Mouse (Mus musculus): Measurements from ENCODE around the gene Zfpl1. TPM values are rescaled to one million over a fixed set of nuclear protein-coding genes. Genes with fewer than 3 reads are reported as not detected.
A peak's percentile ranks its signal among the peaks of the same experiment; 100 is the strongest.

Zfpl1 gene
- polyA plus RNA-seq, 1 experiment from 2014 or later = 56.2 TPM

- Histone ChIP-seq H3K27me3 (ENCODE audit: control insufficient read depth, insufficient read depth, low read length) (no peaks in the 10 kb centered on the region), H3K9me3 (replicated peaks; ENCODE audit: control insufficient read depth, low read length) (no peaks in the 10 kb centered on the region), H3K27ac (ENCODE audit: low read depth, low read length) (no peak within 1 kb of the TSS; the same call in 1 of the 2 replicates), H3K4me2 (no peak within 1 kb of the TSS; the same call in 1 of the 2 replicates), H3K9ac (ENCODE audit: low read depth, low read length) (0 out of 2 replicates have a peak within 1 kb of the TSS, but pooled peaks have one; percentile 22), H3K4me3 (ENCODE audit: low read depth, low read length) (no peak within 1 kb of the TSS), H3K4me1 (ENCODE audit: control insufficient read depth, insufficient read depth, low read length) (no peaks in the 10 kb centered on the region), H3K36me3 (ENCODE audit: control insufficient read depth, insufficient read depth, low read length) (no peaks in the 10 kb centered on the region)
- no peak for ATAC-seq (replicated peaks; ENCODE audit: insufficient number of reproducible peaks, low FRiP score, low TSS enrichment)
- WGBS (ENCODE audit: insufficient replicate concordance) = 80% methylated on average over 7 of the region's 7 CpGs
Observed at GRCm38 (mm10) chr19:6105586-6105985, 20.8 kb upstream of the Zfpl1 start, which contains the start of gene Naaladl1. Gene Naaladl1 (plus strand): TSS chr19:6105782.

GRCm38 (mm10) chr19:6104476-6104875, 19.7 kb upstream of the Zfpl1 start:
- Histone ChIP-seq H3K27ac (ENCODE audit: low read depth, low read length) (no peak overlapping the region), H3K9ac (ENCODE audit: low read depth, low read length) (0 out of 2 replicates have a peak overlapping the region, but pooled peaks have one; percentile 22), H3K36me3 (ENCODE audit: control insufficient read depth, insufficient read depth, low read length) (no peaks in the 10 kb centered on the region), H3K4me3 (ENCODE audit: low read depth, low read length) (no peak overlapping the region), H3K9me3 (replicated peaks; ENCODE audit: control insufficient read depth, low read length) (no peaks in the 10 kb centered on the region), H3K27me3 (ENCODE audit: control insufficient read depth, insufficient read depth, low read length) (no peaks in the 10 kb centered on the region), H3K4me2 (no peak overlapping the region), H3K4me1 (ENCODE audit: control insufficient read depth, insufficient read depth, low read length) (no peaks in the 10 kb centered on the region)
- no peak for ATAC-seq (replicated peaks; ENCODE audit: insufficient number of reproducible peaks, low FRiP score, low TSS enrichment)
- WGBS (ENCODE audit: insufficient replicate concordance) = 58% methylated on average over 4 of the region's 4 CpGs

- Histone ChIP-seq H3K27me3 (ENCODE audit: control insufficient read depth, insufficient read depth, low read length) (no peaks in the 10 kb centered on the region), H3K27ac (ENCODE audit: low read depth, low read length) (no peak overlapping the region), H3K4me2 (no peak overlapping the region), H3K9me3 (replicated peaks; ENCODE audit: control insufficient read depth, low read length) (no peaks in the 10 kb centered on the region), H3K36me3 (ENCODE audit: control insufficient read depth, insufficient read depth, low read length) (no peaks in the 10 kb centered on the region), H3K4me3 (ENCODE audit: low read depth, low read length) (no peak overlapping the region), H3K4me1 (ENCODE audit: control insufficient read depth, insufficient read depth, low read length) (no peaks in the 10 kb centered on the region), H3K9ac (ENCODE audit: low read depth, low read length) (no peak overlapping the region)
- ATAC-seq (replicated peaks; ENCODE audit: insufficient number of reproducible peaks, low FRiP score, low TSS enrichment) = no peak
- 70% methylated on average over 6 of the region's 6 CpGs for WGBS (ENCODE audit: insufficient replicate concordance)
Observed at GRCm38 (mm10) chr19:6102169-6102853, 17.6 kb upstream of the Zfpl1 start.

- H3K27ac ChIP-seq (ENCODE audit: low read depth, low read length) = no peak overlapping the region
- no peak overlapping the region for H3K4me3 ChIP-seq (ENCODE audit: low read depth, low read length)
- 76% methylated on average over 6 of the region's 6 CpGs for WGBS (ENCODE audit: insufficient replicate concordance)
- no peaks in the 10 kb centered on the region for H3K27me3 ChIP-seq (ENCODE audit: control insufficient read depth, insufficient read depth, low read length)
- ATAC-seq (replicated peaks; ENCODE audit: insufficient number of reproducible peaks, low FRiP score, low TSS enrichment) = no peak
- no peak overlapping the region for H3K4me2 ChIP-seq
- H3K9ac ChIP-seq (ENCODE audit: low read depth, low read length) = no peak overlapping the region
- H3K4me1 ChIP-seq (ENCODE audit: control insufficient read depth, insufficient read depth, low read length) = no peaks in the 10 kb centered on the region
- H3K36me3 ChIP-seq (ENCODE audit: control insufficient read depth, insufficient read depth, low read length) = no peaks in the 10 kb centered on the region
- no peaks in the 10 kb centered on the region for H3K9me3 ChIP-seq (replicated peaks; ENCODE audit: control insufficient read depth, low read length)
Observed at GRCm38 (mm10) chr19:6101186-6101585, 16.4 kb upstream of the Zfpl1 start.

- Histone ChIP-seq H3K36me3 (ENCODE audit: control insufficient read depth, insufficient read depth, low read length) (peaks cover 5% of the 10 kb centered on the region; the same call in 1 of the 2 replicates), H3K4me3 (ENCODE audit: low read depth, low read length) (no peak overlapping the region), H3K9ac (ENCODE audit: low read depth, low read length) (no peak overlapping the region), H3K27me3 (ENCODE audit: control insufficient read depth, insufficient read depth, low read length) (no peaks in the 10 kb centered on the region), H3K4me2 (no peak overlapping the region), H3K4me1 (ENCODE audit: control insufficient read depth, insufficient read depth, low read length) (no peaks in the 10 kb centered on the region), H3K9me3 (replicated peaks; ENCODE audit: control insufficient read depth, low read length) (no peaks in the 10 kb centered on the region), H3K27ac (ENCODE audit: low read depth, low read length) (no peak overlapping the region)
- WGBS (ENCODE audit: insufficient replicate concordance) = 81% methylated on average over 3 of the region's 3 CpGs
- ATAC-seq (replicated peaks; ENCODE audit: insufficient number of reproducible peaks, low FRiP score, low TSS enrichment) = no peak
Observed at GRCm38 (mm10) chr19:6097847-6098246, 13.1 kb upstream of the Zfpl1 start.

GRCm38 (mm10) chr19:6094119-6094518, 9.4 kb upstream of the Zfpl1 start, which contains the start of gene AC131692.1:
Gene AC131692.1 (plus strand): TSS chr19:6094419.
- ATAC-seq (replicated peaks; ENCODE audit: insufficient number of reproducible peaks, low FRiP score, low TSS enrichment) = no peak
- no peaks in the 10 kb centered on the region for H3K4me1 ChIP-seq (ENCODE audit: control insufficient read depth, insufficient read depth, low read length)
- no peak within 1 kb of the TSS for H3K4me2 ChIP-seq
- H3K36me3 ChIP-seq (ENCODE audit: control insufficient read depth, insufficient read depth, low read length) = peaks cover 19% of the 10 kb centered on the region
- 91% methylated on average over 7 of the region's 7 CpGs for WGBS (ENCODE audit: insufficient replicate concordance)
- H3K9ac ChIP-seq (ENCODE audit: low read depth, low read length) = no peak within 1 kb of the TSS
- H3K27me3 ChIP-seq (ENCODE audit: control insufficient read depth, insufficient read depth, low read length) = no peaks in the 10 kb centered on the region
- no peak within 1 kb of the TSS for H3K4me3 ChIP-seq (ENCODE audit: low read depth, low read length)
- H3K27ac ChIP-seq (ENCODE audit: low read depth, low read length) = no peak within 1 kb of the TSS
- no peaks in the 10 kb centered on the region for H3K9me3 ChIP-seq (replicated peaks; ENCODE audit: control insufficient read depth, low read length)

- no peak overlapping the region for H3K4me2 ChIP-seq
- WGBS (ENCODE audit: insufficient replicate concordance) = 94% methylated on average over 13 of the region's 13 CpGs
- H3K4me3 ChIP-seq (ENCODE audit: low read depth, low read length) = no peak overlapping the region
- no peak overlapping the region for H3K27ac ChIP-seq (ENCODE audit: low read depth, low read length)
- H3K9ac ChIP-seq (ENCODE audit: low read depth, low read length) = no peak overlapping the region
- no peaks in the 10 kb centered on the region for H3K9me3 ChIP-seq (replicated peaks; ENCODE audit: control insufficient read depth, low read length)
- peaks cover 7% of the 10 kb centered on the region for H3K4me1 ChIP-seq (ENCODE audit: control insufficient read depth, insufficient read depth, low read length)
- no peak for ATAC-seq (replicated peaks; ENCODE audit: insufficient number of reproducible peaks, low FRiP score, low TSS enrichment)
- H3K36me3 ChIP-seq (ENCODE audit: control insufficient read depth, insufficient read depth, low read length) = peaks cover 23% of the 10 kb centered on the region
- no peaks in the 10 kb centered on the region for H3K27me3 ChIP-seq (ENCODE audit: control insufficient read depth, insufficient read depth, low read length)
Observed at GRCm38 (mm10) chr19:6088841-6089240, 4.1 kb upstream of the Zfpl1 start.

- peaks cover 23% of the 10 kb centered on the region for H3K36me3 ChIP-seq (ENCODE audit: control insufficient read depth, insufficient read depth, low read length)
- H3K4me2 ChIP-seq = peak overlapping the region; percentile 94
- peak; percentile 69 for ATAC-seq (replicated peaks; ENCODE audit: insufficient number of reproducible peaks, low FRiP score, low TSS enrichment)
- peak overlapping the region; percentile 92 for H3K4me3 ChIP-seq (ENCODE audit: low read depth, low read length)
- peak overlapping the region; percentile 78 for H3K9ac ChIP-seq (ENCODE audit: low read depth, low read length)
- WGBS (ENCODE audit: insufficient replicate concordance) = under 1% methylated on average over 17 of the region's 17 CpGs
- no peaks in the 10 kb centered on the region for H3K27me3 ChIP-seq (ENCODE audit: control insufficient read depth, insufficient read depth, low read length)
- H3K4me1 ChIP-seq (ENCODE audit: control insufficient read depth, insufficient read depth, low read length) = peaks cover 11% of the 10 kb centered on the region
- peak overlapping the region; percentile 64 for H3K27ac ChIP-seq (ENCODE audit: low read depth, low read length)
- no peaks in the 10 kb centered on the region for H3K9me3 ChIP-seq (replicated peaks; ENCODE audit: control insufficient read depth, low read length)
Observed at GRCm38 (mm10) chr19:6085417-6085879, 692 bp upstream of the Zfpl1 start.

GRCm38 (mm10) chr19:6082156-6082555, 2.6 kb downstream of the Zfpl1 start, which contains the start of gene Gm28374:
Gene Gm28374 (minus strand): TSS chr19:6082256.
- no peak within 1 kb of the TSS for H3K9ac ChIP-seq (ENCODE audit: low read depth, low read length)
- H3K27ac ChIP-seq (ENCODE audit: low read depth, low read length) = no peak within 1 kb of the TSS
- H3K36me3 ChIP-seq (ENCODE audit: control insufficient read depth, insufficient read depth, low read length) = peaks cover 13% of the 10 kb centered on the region
- no peak within 1 kb of the TSS for H3K4me3 ChIP-seq (ENCODE audit: low read depth, low read length)
- H3K4me2 ChIP-seq = no peak within 1 kb of the TSS
- H3K27me3 ChIP-seq (ENCODE audit: control insufficient read depth, insufficient read depth, low read length) = no peaks in the 10 kb centered on the region
- H3K9me3 ChIP-seq (replicated peaks; ENCODE audit: control insufficient read depth, low read length) = no peaks in the 10 kb centered on the region
- ATAC-seq (replicated peaks; ENCODE audit: insufficient number of reproducible peaks, low FRiP score, low TSS enrichment) = no peak
- peaks cover 11% of the 10 kb centered on the region for H3K4me1 ChIP-seq (ENCODE audit: control insufficient read depth, insufficient read depth, low read length)
- WGBS (ENCODE audit: insufficient replicate concordance) = 86% methylated on average over 9 of the region's 9 CpGs
